Mouse (Mus musculus) thymus, adult 2 months (tissue): ENCODE measurements around the gene Gm44973. TPM values are rescaled to one million over a fixed set of nuclear protein-coding genes. Genes with fewer than 3 reads are reported as not detected.
"Not testable (repeated sequence)": the region's sequence is repeated elsewhere in the genome, so short reads cannot be mapped to it uniquely, and the experiment has no call there.

Experiments
- DNase-seq: peaks from one replicate; pipeline ENCODE4 v3.0.0; 2021
- H3K27ac ChIP-seq: fragments of 200-500 bp; 2 replicates; pipeline ENCODE4 v1.5.1; 2012; ENCODE audit warnings: low read length, control low read depth; ENCODE audit not compliant: control insufficient read depth, insufficient read depth
- H3K27me3 ChIP-seq: fragments of 200-500 bp; 2 replicates; pipeline ENCODE4 v1.6.1; 2012; ENCODE audit warnings: mild to moderate bottlenecking, low read length, moderate library complexity, mixed read lengths; ENCODE audit not compliant: control insufficient read depth, insufficient read depth
- H3K36me3 ChIP-seq: fragments of 200-500 bp; 2 replicates; pipeline ENCODE4 v1.6.1; 2012; ENCODE audit warnings: mild to moderate bottlenecking, low read length, moderate library complexity; ENCODE audit not compliant: control insufficient read depth, insufficient read depth
- H3K4me1 ChIP-seq: fragments of 200-500 bp; replicated peaks from 2 replicates; pipeline ENCODE4 v1.6.1; 2012; ENCODE audit warnings: low read length; ENCODE audit not compliant: control insufficient read depth, insufficient read depth
- H3K4me3 ChIP-seq: fragments of 200-500 bp; 2 replicates; pipeline ENCODE4 v1.5.1; 2012; ENCODE audit warnings: mild to moderate bottlenecking, low read length, control low read depth, moderate library complexity; ENCODE audit not compliant: control insufficient read depth, insufficient read depth
- CTCF ChIP-seq: fragments of 200-500 bp; IDR thresholded peaks from 2 replicates; pipeline ENCODE4 v1.5.1; 2012; ENCODE audit warnings: mild to moderate bottlenecking, control low read depth, low read length, moderate library complexity, borderline replicate concordance; ENCODE audit not compliant: control insufficient read depth, poor library complexity, insufficient read depth; ENCODE audit errors: extremely low read depth
- POLR2A ChIP-seq: fragments of 200-500 bp; IDR thresholded peaks from 2 replicates; pipeline ENCODE4 v1.6.1; 2012; ENCODE audit warnings: mild to moderate bottlenecking, low read length, control low read depth, moderate library complexity; ENCODE audit not compliant: control insufficient read depth, poor library complexity, insufficient read depth; ENCODE audit errors: extremely low read depth
- WGBS: fragments of 180-500 bp; shearing (Covaris S2); methylation state at CpG from one replicate; pipeline ENCODE4 v1.1.7; 2018; 5-methylcytosine and 5-hydroxymethylcytosine counted together
- polyA plus RNA-seq: library from polyadenylated mRNA; depleted of rRNA; stranded (reverse); fragments of >200 nt; gene quantifications from 2 replicates; pipeline ENCODE4 v1.2.3, GENCODE M21; 2012

Gene Gm44973
- polyA plus RNA-seq, 1 experiment, result not detected

- 85% methylated on average over 8 of the region's 8 CpGs for WGBS
Observed at GRCm38 (mm10) chr7:4996934-4997333, 18.4 kb upstream of the Gm44973 start.

GRCm38 (mm10) chr7:4999876-5000275 lies 15.4 kb upstream of the Gm44973 start:
- no peak for TF ChIP-seq POLR2A
- no peak for TF ChIP-seq CTCF
- 71% methylated on average over 2 of the region's 2 CpGs for WGBS
- Histone ChIP-seq H3K4me1 (peaks cover 14% of the 10 kb centered on the region), H3K27ac (no peak overlapping the region), H3K27me3 (no peaks in the 10 kb centered on the region), H3K4me3 (no peak overlapping the region), H3K36me3 (no peaks in the 10 kb centered on the region)
- DNase-seq, result peak; percentile 48

More at GRCm38 (mm10) chr7:4996934-4997333, 18.4 kb upstream of the Gm44973 start:
- no peak overlapping the region for H3K4me3 ChIP-seq
- H3K4me1 ChIP-seq, result peaks cover 18% of the 10 kb centered on the region
- no peak for TF ChIP-seq CTCF
- TF ChIP-seq POLR2A, result no peak
- no peaks in the 10 kb centered on the region for H3K36me3 ChIP-seq
- H3K27me3 ChIP-seq, result no peaks in the 10 kb centered on the region
- no peak overlapping the region for H3K27ac ChIP-seq
- DNase-seq, result no peak

- not testable (repeated sequence) for DNase-seq, H3K4me1 ChIP-seq, H3K4me3 ChIP-seq, H3K36me3 ChIP-seq, H3K27me3 ChIP-seq, H3K27ac ChIP-seq
- WGBS, result 92% methylated on average over 8 of the region's 8 CpGs
Observed at GRCm38 (mm10) chr7:5002876-5003275, 12.4 kb upstream of the Gm44973 start.

GRCm38 (mm10) chr7:5008229-5008628 lies 7.1 kb upstream of the Gm44973 start:
- 97% methylated on average over 26 of the region's 26 CpGs for WGBS
- DNase-seq, result no peak
- Histone ChIP-seq H3K27me3 (no peaks in the 10 kb centered on the region; the same call in 1 of the 2 replicates), H3K4me3 (no peak overlapping the region), H3K27ac (no peak overlapping the region), H3K4me1 (no peaks in the 10 kb centered on the region), H3K36me3 (peaks cover 56% of the 10 kb centered on the region)
- TF ChIP-seq CTCF (no peak), POLR2A (no peak)

DNA sequence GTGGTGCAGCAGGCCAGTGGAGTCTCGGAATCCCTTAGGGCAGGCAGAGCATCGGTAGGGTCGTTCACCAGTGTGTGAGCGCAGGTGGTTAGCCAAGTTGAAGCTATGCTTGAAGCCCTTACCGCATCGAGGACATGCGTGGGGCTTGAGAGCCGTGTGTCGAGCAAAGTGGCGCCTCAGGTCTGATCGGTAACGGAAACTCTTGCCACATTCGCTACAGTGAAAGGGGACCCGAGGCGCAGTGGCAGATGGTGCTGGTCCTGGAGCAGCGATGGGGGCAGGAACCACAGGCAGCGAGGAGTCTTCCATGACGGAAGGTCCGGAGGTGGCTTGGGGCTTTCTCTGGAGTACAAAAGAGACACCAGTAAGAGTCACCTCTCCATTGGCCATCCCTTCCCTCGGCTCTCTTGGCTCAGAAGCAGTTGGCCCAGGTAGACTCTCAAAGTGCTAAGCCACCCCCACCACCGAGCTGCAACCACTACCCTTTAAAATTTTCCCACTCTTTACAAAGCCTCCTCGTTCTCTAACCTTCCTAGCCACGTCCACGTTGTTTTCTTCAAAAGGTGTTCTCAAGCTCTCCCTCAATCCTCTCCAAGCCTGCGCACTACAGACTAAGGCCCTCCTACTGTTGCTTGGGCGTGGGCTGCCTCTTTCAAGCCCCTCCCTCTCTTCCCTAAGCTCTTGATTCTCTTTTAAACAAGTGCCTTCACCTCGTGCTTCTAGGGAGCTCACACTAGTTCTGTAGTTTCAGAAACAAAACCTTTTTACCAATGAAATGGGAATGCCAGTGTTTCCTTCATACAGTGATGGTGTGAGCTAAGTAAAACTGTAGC lies 2.4 kb upstream of the Gm44973 start:
- Histone ChIP-seq H3K27ac (no peak overlapping the region), H3K27me3 (no peaks in the 10 kb centered on the region; the same call in 1 of the 2 replicates), H3K4me1 (no peaks in the 10 kb centered on the region), H3K4me3 (no peak overlapping the region), H3K36me3 (peaks cover 47% of the 10 kb centered on the region)
- no peak for DNase-seq
- WGBS, result 86% methylated on average over 27 of the region's 27 CpGs
- no peak for TF ChIP-seq POLR2A
- no peak for TF ChIP-seq CTCF

GRCm38 (mm10) chr7:5014251-5015117 lies 812 bp upstream of the Gm44973 start, which contains the start of the genes Zfp524 and Fiz1:
Zfp524 (plus strand) TSS chr7:5014415.
Fiz1 (minus strand) TSS chr7:5014697.
- Histone ChIP-seq H3K27ac (peak within 1 kb of the TSS; percentile 96), H3K36me3 (peaks cover 31% of the 10 kb centered on the region), H3K4me1 (0 out of 2 replicates have a peak, but pooled peaks cover under 1% of the 10 kb centered on the region), H3K4me3 (peak within 1 kb of the TSS; percentile 79), H3K27me3 (no peaks in the 10 kb centered on the region; the same call in 1 of the 2 replicates)
- DNase-seq, result peak; percentile 97
- WGBS, result under 1% methylated on average over 42 of the region's 42 CpGs
- TF ChIP-seq CTCF, result peak; percentile 13; the same call in 1 of the 2 replicates
- peak; percentile 47; the same call in 1 of the 2 replicates for TF ChIP-seq POLR2A
